Mouse (Mus musculus) erythroblast, embryonic 14.5 days (primary cell): ENCODE data around the gene Glul. TPM values are rescaled to one million over a fixed set of nuclear protein-coding genes. Genes with fewer than 3 reads are reported as not detected.

Source experiments
- H3K27me3 ChIP-seq: 2 replicates; pipeline ENCODE4 v1.6.1; 2012; ENCODE audit warnings: inconsistent platforms; ENCODE audit not compliant: control insufficient read depth
- H3K36me3 ChIP-seq: 2 replicates; pipeline ENCODE4 v1.6.1; 2012; ENCODE audit warnings: mild to moderate bottlenecking, inconsistent platforms; ENCODE audit not compliant: control insufficient read depth
- H3K4me1 ChIP-seq: 2 replicates; pipeline ENCODE4 v1.6.1; 2012; ENCODE audit warnings: inconsistent platforms; ENCODE audit not compliant: control insufficient read depth
- H3K4me3 ChIP-seq: replicated peaks from 2 replicates; pipeline ENCODE3; 2012; ENCODE audit warnings: moderate library complexity, mild to moderate bottlenecking, inconsistent platforms
- H3K9me3 ChIP-seq: 2 replicates; pipeline ENCODE4 v1.6.1; 2012; ENCODE audit warnings: low read length, inconsistent platforms, mixed read lengths; ENCODE audit not compliant: control insufficient read depth
- GATA1 ChIP-seq: IDR thresholded peaks from 2 replicates; pipeline ENCODE4 v1.6.1; 2012; ENCODE audit warnings: low read length, inconsistent platforms, mixed read lengths
- TAL1 ChIP-seq: IDR thresholded peaks from 3 replicates; pipeline ENCODE4 v1.6.1; 2012; ENCODE audit warnings: low read length, inconsistent platforms, mixed read lengths
- polyA plus RNA-seq: library from polyadenylated mRNA; stranded (reverse); fragments of >175 nt; gene quantifications from 2 replicates; pipeline ENCODE4 v1.2.3, GENCODE M21; 2012

The Glul gene
- polyA plus RNA-seq, 1 experiment, result 13.8 TPM

- Histone ChIP-seq H3K9me3 (no peaks in the 10 kb centered on the region), H3K36me3 (no peaks in the 10 kb centered on the region), H3K4me1 (peaks cover 5% of the 10 kb centered on the region), H3K4me3 (no peak overlapping the region), H3K27me3 (no peaks in the 10 kb centered on the region)
- TF ChIP-seq TAL1 (no peak), GATA1 (no peak)
Observed at GRCm38 (mm10) chr1:153947837-153948236, 48.1 kb downstream of the Glul start.

DNA sequence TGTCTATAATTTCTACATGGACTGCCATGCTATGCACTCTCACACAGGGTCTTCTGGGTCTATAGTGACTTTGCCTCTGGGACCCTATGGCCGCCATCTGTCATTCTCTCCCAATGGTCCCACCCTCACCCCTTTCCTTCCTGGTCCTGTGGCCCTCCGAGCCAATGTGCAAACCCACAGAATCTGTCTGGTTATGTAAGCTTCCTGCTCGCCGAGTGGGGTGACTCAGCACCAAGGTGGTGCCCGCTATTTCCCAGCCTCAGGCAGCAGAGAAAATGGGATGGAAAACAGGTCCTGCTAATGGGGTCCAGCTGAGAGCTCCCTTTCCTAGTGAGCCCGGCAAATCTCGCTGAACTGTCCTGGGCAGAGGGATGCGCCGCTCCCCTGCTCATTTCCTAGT lies 53.5 kb downstream of the Glul start:
- H3K9me3 ChIP-seq, result no peaks in the 10 kb centered on the region
- no peak for TF ChIP-seq TAL1

GRCm38 (mm10) chr1:153953797-153954196 lies 54.1 kb downstream of the Glul start:
- H3K27me3 ChIP-seq, result no peaks in the 10 kb centered on the region
- H3K4me3 ChIP-seq, result no peak overlapping the region
- TF ChIP-seq GATA1, result no peak
- TF ChIP-seq TAL1, result no peak
- H3K4me1 ChIP-seq, result no peaks in the 10 kb centered on the region
- H3K36me3 ChIP-seq, result no peaks in the 10 kb centered on the region
- H3K9me3 ChIP-seq, result no peaks in the 10 kb centered on the region

More for the DNA sequence above, 53.5 kb downstream of the Glul start:
- Histone ChIP-seq H3K4me3 (no peak overlapping the region), H3K4me1 (no peaks in the 10 kb centered on the region), H3K27me3 (no peaks in the 10 kb centered on the region), H3K36me3 (no peaks in the 10 kb centered on the region)

DNA sequence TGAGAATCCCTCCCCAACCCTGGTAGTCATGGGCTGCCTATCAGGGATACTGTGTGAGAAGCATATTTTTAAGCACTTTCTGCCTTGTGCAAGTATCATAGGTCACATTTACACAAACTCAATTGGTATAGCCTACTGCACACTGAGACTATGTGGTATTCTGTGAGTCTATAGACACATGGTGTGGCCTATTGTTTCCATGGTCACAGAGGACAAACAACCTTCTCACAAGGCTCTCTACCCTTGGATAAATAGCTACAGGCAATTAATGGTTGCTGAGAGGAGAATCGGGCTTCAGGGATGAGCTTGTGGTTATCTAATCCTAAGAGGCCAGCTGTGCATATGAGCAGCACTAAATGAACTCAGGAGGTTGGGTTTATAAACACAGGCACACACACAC lies 58.1 kb downstream of the Glul start:
- no peaks in the 10 kb centered on the region for H3K36me3 ChIP-seq
- TF ChIP-seq GATA1 (no peak), TAL1 (no peak)
- no peak overlapping the region for H3K4me3 ChIP-seq
- no peaks in the 10 kb centered on the region for H3K4me1 ChIP-seq
- no peaks in the 10 kb centered on the region for H3K27me3 ChIP-seq
- H3K9me3 ChIP-seq, result no peaks in the 10 kb centered on the region

Other genes with a start within 250 kb of the Glul start
- gene Rgs8, start 246.9 kb upstream of the Glul start, polyA plus RNA-seq, result not detected in 2 replicates
- gene Rgs16, start 159.6 kb upstream of the Glul start, polyA plus RNA-seq, result not detected in 2 replicates
- gene Rnasel, start 150.5 kb upstream of the Glul start, polyA plus RNA-seq, result 0.71 and 1.4 TPM in 2 replicates
- not detected in 2 replicates for gene Rgsl1, start 55.8 kb upstream of the Glul start, polyA plus RNA-seq
- gene Teddm1b, start 25.6 kb upstream of the Glul start, polyA plus RNA-seq, result not detected in 2 replicates
- not detected in 2 replicates for gene Teddm1a, start 8.2 kb upstream of the Glul start, polyA plus RNA-seq
- 0.08 and 0.23 TPM in 2 replicates for gene Teddm2, start 284 bp downstream of the Glul start, polyA plus RNA-seq